Mouse (Mus musculus) bone marrow, adult 2 months (tissue): ENCODE results near the gene Magi2.

Experiments used
- CTCF ChIP-seq: fragments of 200-500 bp; IDR thresholded peaks from 2 replicates; pipeline ENCODE4 v1.5.1; 2011; ENCODE audit warnings: low read length, control low read depth; ENCODE audit not compliant: control insufficient read depth, insufficient read depth
- POLR2A ChIP-seq: fragments of 200-500 bp; IDR thresholded peaks from 2 replicates; pipeline ENCODE4 v1.6.1; 2011; ENCODE audit warnings: low read depth, mild to moderate bottlenecking, control low read depth, low read length, borderline replicate concordance; ENCODE audit not compliant: control insufficient read depth

GRCm38 (mm10) chr5:20078931-20079330 is 852.1 kb downstream of the Magi2 start:
- no peak for TF ChIP-seq CTCF
- no peak for TF ChIP-seq POLR2A
